ENCODE assay signal across 17 mouse cellular contexts in genomic region chr10:56137191-56137590, GRCm38 (mm10).
"Had no signal": no experiment of that assay in that cellular context is flagged by ENCODE, and none has a peak within 500 bp of the region (broad histone marks: within the 10 kb centered on the region; RNA-seq: fewer than 3 reads in every experiment).

No protein-coding gene starts in this region.

- DNase-seq: kidney, postnatal 36 days; layer of hippocampus, postnatal 36 days; liver, embryonic 13.5 days; lung, adult 2 months; lung, postnatal 14 days; lung, postnatal 4 days; midbrain, embryonic 14.5 days; retina, postnatal 1 day; right cerebral cortex, postnatal 25 days; spleen, adult 18-20 months; thymus, postnatal 25 days had no signal

- H3K9ac ChIP-seq: liver, embryonic 13.5 days; neural tube, embryonic 13.5 days; stomach, embryonic 15.5 days had no signal

- H3K4me2 ChIP-seq: liver, embryonic 13.5 days; midbrain, embryonic 11.5 days; neural tube, embryonic 13.5 days; stomach, embryonic 15.5 days had no signal

- H3K27ac ChIP-seq: kidney, postnatal 0 days; left cerebral cortex, adult 2 months; liver, embryonic 13.5 days; neural tube, embryonic 13.5 days; stomach, embryonic 15.5 days had no signal

- H3K4me3 ChIP-seq: left cerebral cortex, adult 2 months; liver, embryonic 13.5 days; myocyte; neural tube, embryonic 13.5 days; stomach, embryonic 15.5 days had no signal

- H3K27me3 ChIP-seq: liver, embryonic 13.5 days; neural tube, embryonic 13.5 days; stomach, embryonic 15.5 days had no signal

- H3K4me1 ChIP-seq: liver, embryonic 13.5 days; neural tube, embryonic 13.5 days; stomach, embryonic 15.5 days had no signal

- H3K36me3 ChIP-seq: liver, embryonic 13.5 days; neural tube, embryonic 13.5 days; stomach, embryonic 15.5 days had no signal

- H3K9me3 ChIP-seq: liver, embryonic 13.5 days; neural tube, embryonic 13.5 days; stomach, embryonic 15.5 days had no signal
